Mouse (Mus musculus): ENCODE measurements around the gene Gm36079. TPM values are rescaled to one million over a fixed set of nuclear protein-coding genes. Genes with fewer than 3 reads are reported as not detected.
"Not testable (repeated sequence)": the region's sequence is repeated elsewhere in the genome, so short reads cannot be mapped to it uniquely, and the experiment has no call there.

Gm36079 gene
- polyA plus RNA-seq, 1 experiment from 2014 or later, result not detected

GRCm38 (mm10) chr13:119998442-119999086, 28.2 kb downstream of the Gm36079 start:
- H3K9ac ChIP-seq (ENCODE audit: low read depth, low read length); H3K36me3 ChIP-seq (ENCODE audit: control insufficient read depth, insufficient read depth, low read length); H3K27me3 ChIP-seq (ENCODE audit: control insufficient read depth, insufficient read depth, low read length); H3K27ac ChIP-seq (ENCODE audit: low read depth, low read length); H3K4me3 ChIP-seq (ENCODE audit: low read length); H3K9me3 ChIP-seq (ENCODE audit: control insufficient read depth, low read length); H3K4me2 ChIP-seq (replicated peaks; ENCODE audit: low read depth, low read length); H3K4me1 ChIP-seq (ENCODE audit: control insufficient read depth, insufficient read depth, low read length): not testable (repeated sequence)
- WGBS, result no CpG with 5 or more reads among the region's 22 CpGs
- peak; percentile 96 for ATAC-seq (ENCODE audit: low FRiP score, low TSS enrichment)

- not testable (repeated sequence) for H3K4me1 ChIP-seq (ENCODE audit: control insufficient read depth, insufficient read depth, low read length); H3K27ac ChIP-seq (ENCODE audit: low read depth, low read length); H3K27me3 ChIP-seq (ENCODE audit: control insufficient read depth, insufficient read depth, low read length); H3K4me2 ChIP-seq (replicated peaks; ENCODE audit: low read depth, low read length); H3K9me3 ChIP-seq (ENCODE audit: control insufficient read depth, low read length); H3K4me3 ChIP-seq (ENCODE audit: low read length); H3K36me3 ChIP-seq (ENCODE audit: control insufficient read depth, insufficient read depth, low read length); H3K9ac ChIP-seq (ENCODE audit: low read depth, low read length); ATAC-seq (ENCODE audit: low FRiP score, low TSS enrichment)
- WGBS, result no CpG with 5 or more reads among the region's 10 CpGs
Observed at GRCm38 (mm10) chr13:119991917-119992496, 34.8 kb downstream of the Gm36079 start.

GRCm38 (mm10) chr13:119991264-119991663, 35.5 kb downstream of the Gm36079 start:
- not testable (repeated sequence) for H3K4me2 ChIP-seq (replicated peaks; ENCODE audit: low read depth, low read length); H3K27me3 ChIP-seq (ENCODE audit: control insufficient read depth, insufficient read depth, low read length); ATAC-seq (ENCODE audit: low FRiP score, low TSS enrichment)

More at GRCm38 (mm10) chr13:119991264-119991663, 35.5 kb downstream of the Gm36079 start:
- not testable (repeated sequence) for H3K27ac ChIP-seq (ENCODE audit: low read depth, low read length); H3K36me3 ChIP-seq (ENCODE audit: control insufficient read depth, insufficient read depth, low read length); H3K9me3 ChIP-seq (ENCODE audit: control insufficient read depth, low read length); H3K4me1 ChIP-seq (ENCODE audit: control insufficient read depth, insufficient read depth, low read length); H3K9ac ChIP-seq (ENCODE audit: low read depth, low read length); H3K4me3 ChIP-seq (ENCODE audit: low read length)
- WGBS, result no CpG with 5 or more reads among the region's 13 CpGs

Other genes with a start within 250 kb of the Gm36079 start
- gene Zfp131, start 236.1 kb downstream of the Gm36079 start, polyA plus RNA-seq (2014; fragmentation: Nextera tagmentation; extraction: Ambion mirVana), result 41.7 and 43.8 TPM in 2 replicates
- not detected in 2 replicates for gene AF067063, start 196.8 kb downstream of the Gm36079 start, polyA plus RNA-seq (2014; fragmentation: Nextera tagmentation; extraction: Ambion mirVana)
- gene D13Ertd608e, start 191.0 kb downstream of the Gm36079 start, polyA plus RNA-seq (2014; fragmentation: Nextera tagmentation; extraction: Ambion mirVana), result not detected in 2 replicates
- gene Tcstv1, start 132.2 kb downstream of the Gm36079 start, polyA plus RNA-seq (2014; fragmentation: Nextera tagmentation; extraction: Ambion mirVana), result not detected in 2 replicates
- gene Gm21761, start 97.7 kb downstream of the Gm36079 start, polyA plus RNA-seq (2014; fragmentation: Nextera tagmentation; extraction: Ambion mirVana), result not detected in 2 replicates
- not detected in 2 replicates for gene B020031M17Rik, start 76.2 kb downstream of the Gm36079 start, polyA plus RNA-seq (2014; fragmentation: Nextera tagmentation; extraction: Ambion mirVana)
- not detected in 2 replicates for gene Gm21188, start 25.2 kb upstream of the Gm36079 start, polyA plus RNA-seq (2014; fragmentation: Nextera tagmentation; extraction: Ambion mirVana)
- not detected in 2 replicates for gene Gm20767, start 113.2 kb upstream of the Gm36079 start, polyA plus RNA-seq (2014; fragmentation: Nextera tagmentation; extraction: Ambion mirVana)
- gene Gm21818, start 145.4 kb upstream of the Gm36079 start, polyA plus RNA-seq (2014; fragmentation: Nextera tagmentation; extraction: Ambion mirVana), result not detected in 2 replicates
- not detected in 2 replicates for gene Gm21762, start 188.9 kb upstream of the Gm36079 start, polyA plus RNA-seq (2014; fragmentation: Nextera tagmentation; extraction: Ambion mirVana)
- gene Gm21731, start 212.1 kb upstream of the Gm36079 start, polyA plus RNA-seq (2014; fragmentation: Nextera tagmentation; extraction: Ambion mirVana), result not detected in 2 replicates
- not detected in 2 replicates for gene AF067061, start 236.1 kb upstream of the Gm36079 start, polyA plus RNA-seq (2014; fragmentation: Nextera tagmentation; extraction: Ambion mirVana)

Measured in kidney, embryonic 14.5 days (tissue).